Mouse (Mus musculus): ENCODE measurements at regions not wholly inside any gene's neighbourhood (a gene's known extent, or its start where the extent isn't known, plus 50 kb on each side); places are given as distances from the start of the nearest gene placed in this dataset.

GRCm38 (mm10) chr6:36094075-36094474 lies 293.8 kb upstream of the Chrm2 start:
- Histone ChIP-seq H3K4me2 (replicated peaks; ENCODE audit: low read depth) (no peak overlapping the region), H3K9ac (ENCODE audit: low read length) (no peak overlapping the region), H3K4me3 (ENCODE audit: low read depth, low read length) (no peak overlapping the region), H3K4me1 (replicated peaks; ENCODE audit: control insufficient read depth, insufficient read depth) (no peaks in the 10 kb centered on the region), H3K27me3 (ENCODE audit: control insufficient read depth, insufficient read depth, low read length) (no peaks in the 10 kb centered on the region), H3K36me3 (ENCODE audit: control insufficient read depth, insufficient read depth, low read length) (no peaks in the 10 kb centered on the region), H3K9me3 (ENCODE audit: control insufficient read depth, low read length) (no peaks in the 10 kb centered on the region), H3K27ac (replicated peaks) (no peak overlapping the region)
- TF ChIP-seq EP300 (optimal IDR thresholded peaks at IDR 0.05) (no peak), CTCF (IDR thresholded peaks at IDR 0.05; ENCODE audit: low read depth) (no peak)
- DNase-seq (ENCODE audit: low spot score) (no peak), ATAC-seq (ENCODE audit: low FRiP score, low TSS enrichment) (no peak)
- 86% methylated on average over 1 of the region's 1 CpGs for WGBS

- no peak for DNase-seq (ENCODE audit: low spot score)
- Histone ChIP-seq H3K9ac (ENCODE audit: low read length) (no peak overlapping the region), H3K4me3 (ENCODE audit: low read depth, low read length) (no peak overlapping the region), H3K36me3 (ENCODE audit: control insufficient read depth, insufficient read depth, low read length) (no peaks in the 10 kb centered on the region), H3K4me2 (replicated peaks; ENCODE audit: low read depth) (no peak overlapping the region), H3K27ac (replicated peaks) (no peak overlapping the region), H3K4me1 (replicated peaks; ENCODE audit: control insufficient read depth, insufficient read depth) (no peaks in the 10 kb centered on the region), H3K27me3 (ENCODE audit: control insufficient read depth, insufficient read depth, low read length) (no peaks in the 10 kb centered on the region), H3K9me3 (ENCODE audit: control insufficient read depth, low read length) (no peaks in the 10 kb centered on the region)
- 15% methylated on average over 2 of the region's 2 CpGs for WGBS
- no peak for ATAC-seq (ENCODE audit: low FRiP score, low TSS enrichment)
- no peak for TF ChIP-seq EP300 (optimal IDR thresholded peaks at IDR 0.05)
- TF ChIP-seq CTCF (IDR thresholded peaks at IDR 0.05; ENCODE audit: low read depth): no peak
Measured at GRCm38 (mm10) chr6:36097391-36097790, 290.5 kb upstream of the Chrm2 start.

GRCm38 (mm10) chr6:36098179-36098578 lies 289.7 kb upstream of the Chrm2 start:
- 50% methylated on average over 4 of the region's 4 CpGs for WGBS
- no peak overlapping the region for H3K4me3 ChIP-seq (ENCODE audit: low read depth, low read length)
- H3K27me3 ChIP-seq (ENCODE audit: control insufficient read depth, insufficient read depth, low read length): no peaks in the 10 kb centered on the region
- no peaks in the 10 kb centered on the region for H3K9me3 ChIP-seq (ENCODE audit: control insufficient read depth, low read length)
- H3K27ac ChIP-seq (replicated peaks): no peak overlapping the region
- no peak for TF ChIP-seq EP300 (optimal IDR thresholded peaks at IDR 0.05)
- no peak for TF ChIP-seq CTCF (IDR thresholded peaks at IDR 0.05; ENCODE audit: low read depth)
- H3K4me2 ChIP-seq (replicated peaks; ENCODE audit: low read depth): no peak overlapping the region
- H3K36me3 ChIP-seq (ENCODE audit: control insufficient read depth, insufficient read depth, low read length): no peaks in the 10 kb centered on the region
- no peaks in the 10 kb centered on the region for H3K4me1 ChIP-seq (replicated peaks; ENCODE audit: control insufficient read depth, insufficient read depth)
- no peak for DNase-seq (ENCODE audit: low spot score)
- ATAC-seq (ENCODE audit: low FRiP score, low TSS enrichment): no peak
- no peak overlapping the region for H3K9ac ChIP-seq (ENCODE audit: low read length)

- Histone ChIP-seq H3K36me3 (ENCODE audit: control insufficient read depth, insufficient read depth, low read length) (no peaks in the 10 kb centered on the region), H3K9ac (ENCODE audit: low read length) (no peak overlapping the region), H3K27ac (replicated peaks) (no peak overlapping the region), H3K4me3 (ENCODE audit: low read depth, low read length) (no peak overlapping the region), H3K4me2 (replicated peaks; ENCODE audit: low read depth) (no peak overlapping the region), H3K9me3 (ENCODE audit: control insufficient read depth, low read length) (no peaks in the 10 kb centered on the region), H3K4me1 (replicated peaks; ENCODE audit: control insufficient read depth, insufficient read depth) (no peaks in the 10 kb centered on the region), H3K27me3 (ENCODE audit: control insufficient read depth, insufficient read depth, low read length) (no peaks in the 10 kb centered on the region)
- no peak for TF ChIP-seq CTCF (IDR thresholded peaks at IDR 0.05; ENCODE audit: low read depth)
- TF ChIP-seq EP300 (optimal IDR thresholded peaks at IDR 0.05): no peak
- ATAC-seq (ENCODE audit: low FRiP score, low TSS enrichment): no peak
- no peak for DNase-seq (ENCODE audit: low spot score)
- WGBS: 14% methylated on average over 1 of the region's 1 CpGs
Measured at GRCm38 (mm10) chr6:36108830-36109229, 279.1 kb upstream of the Chrm2 start.

GRCm38 (mm10) chr6:36137223-36137622 lies 250.7 kb upstream of the Chrm2 start:
- Histone ChIP-seq H3K36me3 (ENCODE audit: control insufficient read depth, insufficient read depth, low read length) (no peaks in the 10 kb centered on the region), H3K9ac (ENCODE audit: low read length) (no peak overlapping the region), H3K4me3 (ENCODE audit: low read depth, low read length) (no peak overlapping the region), H3K9me3 (ENCODE audit: control insufficient read depth, low read length) (no peaks in the 10 kb centered on the region), H3K4me1 (replicated peaks; ENCODE audit: control insufficient read depth, insufficient read depth) (no peaks in the 10 kb centered on the region), H3K27me3 (ENCODE audit: control insufficient read depth, insufficient read depth, low read length) (no peaks in the 10 kb centered on the region), H3K27ac (replicated peaks) (no peak overlapping the region), H3K4me2 (replicated peaks; ENCODE audit: low read depth) (no peak overlapping the region)
- TF ChIP-seq CTCF (IDR thresholded peaks at IDR 0.05; ENCODE audit: low read depth) (no peak), EP300 (optimal IDR thresholded peaks at IDR 0.05) (no peak)
- DNase-seq (ENCODE audit: low spot score) (no peak), ATAC-seq (ENCODE audit: low FRiP score, low TSS enrichment) (no peak)
- 94% methylated on average over 1 of the region's 1 CpGs for WGBS

GRCm38 (mm10) chr6:36147267-36147666 lies 240.6 kb upstream of the Chrm2 start:
- 85% methylated on average over 1 of the region's 1 CpGs for WGBS

More at GRCm38 (mm10) chr6:36147267-36147666, 240.6 kb upstream of the Chrm2 start:
- Histone ChIP-seq H3K4me3 (ENCODE audit: low read depth, low read length) (no peak overlapping the region), H3K4me2 (replicated peaks; ENCODE audit: low read depth) (no peak overlapping the region), H3K9me3 (ENCODE audit: control insufficient read depth, low read length) (no peaks in the 10 kb centered on the region), H3K9ac (ENCODE audit: low read length) (no peak overlapping the region), H3K36me3 (ENCODE audit: control insufficient read depth, insufficient read depth, low read length) (no peaks in the 10 kb centered on the region), H3K27me3 (ENCODE audit: control insufficient read depth, insufficient read depth, low read length) (no peaks in the 10 kb centered on the region), H3K4me1 (replicated peaks; ENCODE audit: control insufficient read depth, insufficient read depth) (no peaks in the 10 kb centered on the region), H3K27ac (replicated peaks) (no peak overlapping the region)
- TF ChIP-seq CTCF (IDR thresholded peaks at IDR 0.05; ENCODE audit: low read depth) (no peak), EP300 (optimal IDR thresholded peaks at IDR 0.05) (no peak)
- no peak for ATAC-seq (ENCODE audit: low FRiP score, low TSS enrichment)
- DNase-seq (ENCODE audit: low spot score): no peak

All from stomach, postnatal 0 days (tissue).